Mouse (Mus musculus) embryonic fibroblast, embryonic 13.5 days (primary cell): ENCODE measurements around the gene Cym.

ENCODE experiments used
- CTCF ChIP-seq: IDR thresholded peaks from 2 replicates; pipeline ENCODE4 v1.5.1; 2011; ENCODE audit warnings: mild to moderate bottlenecking, control low read depth, low read length, moderate library complexity, borderline replicate concordance; ENCODE audit not compliant: insufficient read depth
- POLR2A ChIP-seq: IDR thresholded peaks from 2 replicates; pipeline ENCODE4 v1.6.1; 2011; ENCODE audit warnings: low read depth, mild to moderate bottlenecking, control low read depth, low read length, moderate library complexity

DNA sequence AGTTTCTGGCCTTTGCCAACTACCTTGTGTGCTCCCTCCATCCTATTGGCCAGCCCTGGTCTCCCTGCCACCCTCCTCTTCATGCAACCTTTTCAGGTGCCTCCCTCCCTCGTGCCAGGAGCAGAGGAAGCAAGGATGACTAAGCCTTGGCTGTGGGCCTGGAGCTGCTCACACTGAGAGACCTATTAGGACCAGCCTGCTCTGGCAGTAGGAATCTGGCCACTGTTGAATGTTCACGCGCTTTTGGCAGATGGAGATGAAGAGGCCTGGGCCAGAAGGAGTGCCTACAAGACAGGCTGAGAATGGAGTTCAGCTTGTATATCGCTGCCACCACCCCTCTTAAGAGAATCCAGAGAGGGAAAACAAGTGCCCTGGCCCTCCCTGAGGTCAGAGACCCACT lies 46.0 kb downstream of the Cym start:
- no peak for TF ChIP-seq POLR2A
- TF ChIP-seq CTCF = no peak
